Mouse (Mus musculus) gastrocnemius, adult 18-20 months (tissue): Measurements from ENCODE around the gene Pcp2. TPM values are rescaled to one million over a fixed set of nuclear protein-coding genes. Genes with fewer than 3 reads are reported as not detected.
"Not testable (repeated sequence)": the region's sequence is repeated elsewhere in the genome, so short reads cannot be mapped to it uniquely, and the experiment has no call there.

Experiments
- DNase-seq: peaks from one replicate; pipeline ENCODE4 v3.0.0; 2021; ENCODE audit warnings: low spot score
- total RNA-seq, 2 experiments: library from RNA; stranded (reverse); gene quantifications; 2 replicates each; pipeline ENCODE4 v1.2.3; 2021

Pcp2 gene
- total RNA-seq, 2 experiments from 2014 or later, result not detected

DNA sequence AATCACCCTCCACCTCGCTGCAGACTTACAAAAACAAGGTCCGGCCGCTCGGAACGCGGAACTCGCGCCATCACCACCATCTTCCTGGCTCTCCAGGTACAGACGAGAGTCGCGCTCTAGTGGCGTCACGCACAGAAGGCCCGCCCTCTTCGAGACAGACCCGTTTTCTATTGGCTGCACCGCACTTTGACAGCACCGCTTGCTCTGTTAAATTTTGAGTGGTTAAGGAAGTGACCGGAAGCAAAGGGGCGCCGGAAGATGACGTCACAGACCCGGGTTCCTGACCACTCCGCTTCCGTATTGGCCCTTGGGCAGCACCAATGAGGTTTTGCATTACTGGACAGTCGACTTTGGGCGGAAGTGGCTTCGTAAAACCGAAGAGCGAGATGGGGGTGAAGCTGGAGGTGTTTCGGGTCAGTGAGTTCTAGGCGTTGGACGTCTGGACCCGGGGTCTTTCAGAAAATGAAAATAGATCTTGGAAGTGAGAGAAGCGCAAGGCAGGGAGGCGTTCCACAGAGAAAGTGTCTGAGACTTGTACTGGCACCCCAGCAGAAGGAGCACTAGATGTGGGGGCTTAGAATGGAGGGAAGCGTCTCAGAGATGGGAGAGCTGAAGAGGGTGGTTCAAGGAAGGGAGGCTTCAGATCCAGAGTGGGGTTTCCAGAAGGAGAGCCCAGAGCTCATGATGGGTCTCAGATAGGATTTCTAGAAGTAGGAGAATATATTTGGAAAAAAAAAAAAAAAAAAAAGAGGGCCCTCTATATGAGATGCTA is 4.0 kb downstream of the Pcp2 start, which contains the start of the genes Xab2 and Pet100:
Xab2 (minus strand) TSS at position 118 of the 772 bp plus-strand sequence.
Pet100 (plus strand) TSS at position 350 of the 772 bp plus-strand sequence.
- peak; percentile 99 for DNase-seq

DNA sequence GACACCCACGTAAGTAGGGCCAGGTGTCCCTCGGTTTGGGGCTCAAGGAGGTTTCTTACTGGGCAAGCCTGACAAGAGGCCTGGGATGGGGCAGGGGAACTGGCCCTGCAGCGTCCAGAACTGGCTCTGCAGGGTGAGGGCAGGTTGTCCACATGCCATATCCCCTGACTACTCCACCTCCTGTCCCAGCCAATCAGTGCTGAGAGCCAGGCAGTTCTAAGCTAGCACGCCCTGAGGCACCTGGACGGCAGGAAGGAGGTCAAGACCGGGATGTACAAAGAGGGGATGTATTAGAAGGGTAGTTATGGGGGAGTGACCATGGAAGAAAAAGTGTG is 15.6 kb downstream of the Pcp2 start:
- no peak for DNase-seq

DNA sequence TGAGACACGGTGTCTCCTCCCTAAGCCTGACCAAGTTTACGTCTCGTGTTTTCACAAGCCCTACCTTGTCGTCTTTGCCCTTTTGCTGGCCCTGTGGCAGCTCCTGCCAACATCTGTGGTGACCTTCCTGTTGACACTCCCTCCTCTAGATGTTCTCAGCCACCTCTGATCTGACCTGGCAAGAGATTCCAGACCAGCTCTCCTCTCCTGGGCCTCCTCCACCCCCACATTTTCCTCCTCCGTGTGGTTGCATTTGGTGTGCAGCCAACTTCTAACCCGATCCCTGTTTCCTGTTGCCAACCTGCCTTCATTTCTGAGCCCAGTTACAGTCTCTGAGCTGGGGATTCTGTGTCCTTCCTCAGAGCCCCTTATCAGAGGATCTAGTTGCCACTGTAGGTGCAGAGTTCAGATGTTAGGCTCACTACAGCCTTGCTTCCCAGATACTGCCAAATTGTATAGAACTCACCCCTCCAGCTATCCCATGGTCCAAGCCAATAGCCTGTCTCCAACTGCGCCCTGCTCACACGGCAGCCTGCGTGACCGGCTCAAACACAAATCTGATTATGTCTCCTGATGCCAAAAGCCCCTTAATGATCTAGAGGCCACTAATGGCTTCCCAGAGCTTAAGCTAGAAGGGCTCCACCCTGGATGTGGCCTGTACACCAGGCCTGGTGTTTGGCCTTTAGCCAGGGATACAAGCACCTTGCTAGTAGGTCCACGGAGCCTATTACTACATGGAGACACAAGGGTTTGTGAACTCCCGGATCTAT is 16.1 kb downstream of the Pcp2 start:
- DNase-seq, result no peak

- DNase-seq, result no peak
Measured at GRCm38 (mm10) chr8:3607822-3608221, 17.5 kb downstream of the Pcp2 start.

DNA sequence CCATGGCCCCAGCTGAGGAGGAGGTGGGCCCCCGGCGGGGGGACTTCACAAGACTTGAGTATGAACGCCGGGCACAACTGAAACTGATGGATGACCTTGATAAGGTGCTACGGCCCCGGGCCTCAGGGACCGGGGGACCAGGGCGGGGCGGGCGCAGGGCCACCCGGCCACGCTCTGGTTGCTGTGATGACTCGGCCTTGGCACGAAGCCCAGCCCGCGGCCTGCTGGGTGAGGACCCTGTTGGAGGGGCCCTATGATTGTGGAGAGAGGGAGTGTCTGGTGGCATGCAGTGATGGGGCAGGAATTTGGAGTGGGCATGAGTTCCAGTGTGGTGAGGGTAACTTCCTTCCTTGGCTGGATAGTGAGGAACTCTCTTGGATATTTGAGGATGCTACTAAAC is 18.8 kb downstream of the Pcp2 start:
- DNase-seq, result no peak

- no peak for DNase-seq
Measured at GRCm38 (mm10) chr8:3603439-3603838, 21.9 kb downstream of the Pcp2 start.

DNA sequence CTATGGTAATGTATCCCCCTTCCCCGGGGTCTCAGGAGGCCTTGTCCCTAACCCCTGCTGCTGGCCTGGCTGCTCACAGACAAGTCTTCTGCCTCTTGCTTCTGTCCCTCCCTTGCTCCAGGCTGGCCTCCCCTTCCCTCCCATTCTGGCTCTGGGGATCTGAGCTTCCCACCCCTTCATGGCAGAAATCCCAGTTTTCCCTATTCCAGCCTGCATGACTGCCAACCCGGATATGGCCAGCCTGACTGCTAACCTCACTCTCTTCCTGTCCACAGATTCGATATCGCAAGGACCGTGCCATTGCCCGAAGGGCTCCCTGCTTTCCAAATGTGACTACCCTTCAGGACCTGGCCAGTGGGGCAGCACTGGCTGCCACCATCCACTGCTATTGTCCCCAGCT is 24.9 kb downstream of the Pcp2 start:
- peak; percentile 73 for DNase-seq

GRCm38 (mm10) chr8:3599219-3599618 is 26.1 kb downstream of the Pcp2 start:
- no peak for DNase-seq

GRCm38 (mm10) chr8:3598054-3598453 is 27.3 kb downstream of the Pcp2 start:
- DNase-seq, result no peak

GRCm38 (mm10) chr8:3594466-3594865 is 30.9 kb downstream of the Pcp2 start:
- DNase-seq, result no peak

DNA sequence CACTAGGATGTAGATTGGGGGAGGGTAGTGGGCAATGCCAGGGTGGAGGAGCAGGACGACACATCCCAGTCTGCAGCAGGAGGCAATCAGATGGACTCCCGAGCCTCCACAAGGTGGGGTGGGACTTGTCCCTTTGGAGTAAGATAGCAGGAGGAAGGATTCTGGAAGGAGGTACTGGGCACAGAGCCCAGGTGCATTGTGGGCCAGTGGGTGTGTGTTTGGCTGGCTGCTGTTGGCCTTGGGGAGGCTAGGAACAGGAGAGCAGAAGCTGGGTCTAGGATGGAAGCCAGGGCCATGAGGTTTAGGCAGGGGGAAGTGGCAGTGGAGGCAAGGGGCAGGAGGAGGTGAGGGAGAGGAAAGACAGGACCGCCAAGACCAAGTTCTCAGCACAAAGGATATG is 31.9 kb downstream of the Pcp2 start:
- DNase-seq, result no peak

DNA sequence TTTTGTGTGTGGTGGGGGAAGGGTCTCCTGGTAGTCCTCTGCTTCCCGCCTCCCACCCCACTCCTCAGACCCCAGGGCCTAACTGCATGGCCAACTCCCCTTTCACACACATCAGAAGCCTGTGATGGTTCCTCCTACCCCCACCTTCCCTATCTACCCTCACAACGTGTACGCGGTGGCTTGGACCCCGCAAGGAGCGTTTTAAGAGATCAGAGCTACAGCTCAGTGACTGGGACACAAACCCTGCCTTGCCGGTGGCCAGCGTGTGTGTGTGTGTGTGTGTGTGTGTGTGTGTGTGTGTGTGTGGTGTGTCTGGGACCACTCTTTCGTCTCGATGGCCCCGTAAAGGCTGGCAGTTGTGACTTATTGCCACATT is 37.1 kb downstream of the Pcp2 start:
- DNase-seq, result no peak

DNA sequence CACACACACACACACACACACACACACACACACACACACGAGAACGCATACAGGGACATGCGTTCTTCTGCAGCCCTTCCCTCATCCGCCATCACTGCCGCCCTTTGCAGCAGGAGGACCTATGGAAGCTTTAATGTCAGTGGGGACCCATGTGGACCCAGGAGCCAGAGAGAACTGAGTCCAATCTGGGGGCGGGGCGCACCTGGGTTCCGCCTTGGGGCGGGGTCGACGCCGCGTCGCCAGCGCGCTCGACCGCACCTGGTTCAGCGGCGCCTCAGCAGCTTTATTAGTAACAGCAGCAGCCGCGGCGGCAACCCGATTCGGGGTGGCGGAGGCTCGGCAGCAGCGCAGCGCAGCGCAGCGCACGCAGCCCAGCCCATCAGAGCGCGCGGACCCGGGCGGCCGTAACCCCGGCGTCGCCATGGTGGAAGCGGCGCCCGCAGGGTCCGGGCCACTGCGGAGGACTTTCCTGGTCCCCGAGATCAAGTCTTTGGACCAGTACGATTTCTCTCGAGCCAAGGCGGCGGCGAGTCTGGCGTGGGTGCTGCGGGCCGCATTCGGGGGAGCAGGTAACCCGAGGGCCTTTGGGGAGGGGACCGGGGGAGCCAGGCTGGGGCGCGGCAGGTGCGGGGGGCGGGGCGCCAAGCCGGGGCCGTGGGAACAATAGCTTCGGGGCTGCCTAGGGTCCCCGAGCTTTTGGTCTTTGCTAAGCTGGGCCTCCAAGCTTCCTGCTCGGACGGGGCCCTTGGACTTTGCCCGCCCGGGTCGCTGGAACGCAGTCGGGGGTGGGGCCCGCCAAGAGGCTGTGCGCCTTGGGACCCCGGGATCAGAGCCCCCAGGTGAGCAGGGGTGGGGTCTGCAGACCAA is 37.7 kb downstream of the Pcp2 start:
- DNase-seq, result no peak

- no peak for DNase-seq
Measured at GRCm38 (mm10) chr8:3586993-3587390, 38.4 kb downstream of the Pcp2 start, which contains the start of gene Camsap3. Camsap3 (plus strand) TSS chr8:3587293.

DNA sequence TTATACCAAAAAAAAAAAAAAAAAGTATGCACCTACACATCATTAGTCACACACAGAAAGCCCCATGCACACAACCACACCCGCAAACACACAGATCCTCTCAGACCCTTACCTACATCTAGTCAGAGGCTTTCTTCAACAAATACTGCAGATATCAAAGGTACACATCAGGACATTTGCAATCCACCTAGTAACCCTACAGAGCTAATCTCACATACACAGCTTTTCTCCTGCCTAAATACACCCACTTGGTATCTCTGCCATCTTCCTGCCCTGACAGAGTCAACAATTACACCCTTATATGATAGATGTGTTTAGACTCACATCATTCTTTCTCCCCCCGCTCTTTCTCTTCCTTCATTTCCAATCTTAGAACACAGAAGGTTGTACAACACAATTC is 38.9 kb downstream of the Pcp2 start:
- no peak for DNase-seq

DNA sequence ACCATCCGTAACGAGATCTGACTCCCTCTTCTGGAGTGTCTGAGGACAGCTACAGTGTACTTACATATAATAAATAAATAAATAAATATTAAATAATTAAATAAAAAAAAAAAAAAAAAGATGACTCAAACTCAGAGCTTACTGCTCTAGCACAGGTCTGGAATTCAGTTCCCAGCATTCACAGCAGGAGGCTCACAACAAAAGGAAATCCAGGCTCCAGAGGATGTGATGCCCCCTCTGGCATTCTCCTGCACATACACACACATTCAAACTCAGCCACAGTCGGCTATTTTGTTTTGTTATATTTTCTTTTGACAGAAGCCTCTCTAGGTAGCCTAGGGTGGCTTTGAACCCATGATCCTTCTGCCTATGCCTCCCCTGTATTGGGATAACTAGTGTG is 43.4 kb downstream of the Pcp2 start:
- not testable (repeated sequence) for DNase-seq

DNA sequence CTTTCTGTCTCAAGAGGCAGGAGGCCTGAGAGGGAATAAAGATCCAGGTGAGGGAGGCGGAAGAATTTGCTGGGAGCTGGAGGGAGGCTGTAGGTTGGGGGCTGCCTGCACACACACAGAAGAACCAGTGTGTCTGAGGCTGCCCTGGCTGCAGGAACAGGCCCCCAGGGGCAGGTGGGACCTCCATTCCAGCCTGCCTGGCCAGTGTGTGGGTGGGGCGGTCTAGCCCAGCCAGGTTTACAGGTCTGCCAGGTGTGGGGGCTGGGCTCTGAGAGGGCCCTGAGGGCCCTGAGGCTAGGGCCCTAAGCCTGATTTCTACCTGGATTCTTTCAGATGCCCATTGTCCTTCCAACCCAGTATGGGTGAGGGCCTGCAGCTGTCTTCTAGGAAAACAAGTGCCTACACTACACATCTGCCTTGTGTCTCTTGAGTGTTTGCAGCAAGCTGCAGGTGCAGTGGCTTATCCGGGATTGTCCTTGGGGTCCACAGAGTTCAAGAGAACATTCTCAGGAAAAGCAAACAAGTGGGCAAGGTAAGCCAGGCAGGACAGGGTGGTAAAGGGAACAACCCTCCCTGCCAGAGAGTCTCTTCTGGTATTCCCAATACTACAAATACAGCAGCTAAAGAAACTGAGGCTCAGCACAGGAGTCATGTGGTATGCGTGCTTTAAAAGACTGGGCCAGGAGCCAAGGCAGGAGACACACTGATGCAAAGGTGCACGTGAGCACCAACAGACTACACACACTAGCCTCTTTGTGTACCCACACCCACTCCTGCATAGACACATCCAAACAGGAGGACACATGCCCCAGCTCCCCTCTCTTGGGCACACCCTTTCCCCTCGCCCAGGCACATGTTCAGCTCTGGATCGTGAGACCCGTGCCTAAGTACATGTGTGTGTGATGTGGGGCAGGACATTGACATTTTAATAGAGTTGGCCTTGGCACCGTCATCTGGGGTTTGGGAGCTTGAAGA is 45.7 kb downstream of the Pcp2 start:
- no peak for DNase-seq

DNA sequence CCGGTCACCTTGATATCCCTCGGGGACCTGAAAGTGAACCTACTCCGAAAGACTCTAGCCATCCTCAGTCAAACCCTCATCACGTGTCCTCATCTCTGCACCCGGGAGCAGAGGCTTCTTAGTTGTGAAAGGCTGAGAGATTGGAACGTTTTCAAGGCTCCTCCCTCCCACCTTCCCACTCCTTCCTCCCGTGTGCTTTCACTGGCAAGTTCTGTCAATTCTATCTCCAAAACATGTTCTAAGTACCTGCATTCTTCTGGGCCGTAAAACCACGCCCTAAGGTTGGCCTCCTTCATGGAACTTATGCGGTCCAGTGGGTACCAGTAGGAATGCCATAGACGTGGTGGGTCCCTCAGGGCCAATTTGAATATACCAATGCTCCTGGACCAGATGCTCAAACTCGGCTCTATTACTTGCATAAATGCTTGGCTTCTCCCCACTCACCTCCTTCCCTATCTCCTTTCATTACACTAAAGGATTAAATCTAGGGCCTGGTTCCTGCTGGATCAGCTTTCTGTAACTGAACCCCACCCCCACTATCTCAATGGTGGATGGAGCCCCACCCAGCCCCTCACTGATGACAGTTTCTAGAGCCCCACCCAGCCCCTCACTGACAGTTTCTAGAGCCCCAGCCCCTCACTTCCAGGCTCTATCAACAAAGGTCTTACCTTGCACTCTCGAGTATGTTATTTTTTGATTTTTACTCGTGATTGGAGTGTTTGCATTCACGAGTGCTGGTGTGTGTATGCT is 49.0 kb downstream of the Pcp2 start:
- no peak for DNase-seq

GRCm38 (mm10) chr8:3574546-3574945 is 50.8 kb downstream of the Pcp2 start:
- no peak for DNase-seq
